Mouse (Mus musculus) CH12.LX (cell line): Measurements from ENCODE around the gene Cep170b.

Source experiments
- CTCF ChIP-seq, 2 experiments: IDR thresholded peaks in 1 of 2; conservative IDR thresholded peaks in 1 of 2; 2 replicates each; pipeline ENCODE4 v1.5.1; 2011 to 2012; ENCODE audit warnings: low read depth in 2 of 2, low read length in 2 of 2, improper control_type of control experiment in 1 of 2, inconsistent platforms in 1 of 2, mild to moderate bottlenecking in 1 of 2, moderate library complexity in 1 of 2
- TBP ChIP-seq: conservative IDR thresholded peaks from 2 replicates; pipeline ENCODE4 v1.6.1; 2011; ENCODE audit warnings: low read depth, low read length, improper control_type of control experiment
- ZC3H11A ChIP-seq: IDR thresholded peaks from 2 replicates; pipeline ENCODE4 v1.6.1; 2012; ENCODE audit warnings: low read depth, mild to moderate bottlenecking, inconsistent platforms, low read length, improper control_type of control experiment
- ZKSCAN1 ChIP-seq: IDR thresholded peaks from 2 replicates; pipeline ENCODE4 v1.6.1; 2012; ENCODE audit warnings: low read depth, inconsistent platforms, low read length, improper control_type of control experiment, borderline replicate concordance

GRCm38 (mm10) chr12:112770396-112770795 is 50.1 kb downstream of the Cep170b start:
- no peak for TF ChIP-seq CTCF (conservative IDR thresholded peaks at IDR 0.05 in 1 of 2, IDR thresholded peaks at IDR 0.05 in 1 of 2; ENCODE audit: low read depth in 2 of 2, low read length in 2 of 2)
- TF ChIP-seq ZC3H11A, result no peak
- TF ChIP-seq ZKSCAN1, result no peak
- no peak for TF ChIP-seq TBP
